Mouse (Mus musculus): ENCODE results near the gene Fstl3. TPM values are rescaled to one million over a fixed set of nuclear protein-coding genes. Genes with fewer than 3 reads are reported as not detected.

Fstl3 gene
- polyA plus RNA-seq, 1 experiment from 2014 or later = 0.60 TPM

DNA sequence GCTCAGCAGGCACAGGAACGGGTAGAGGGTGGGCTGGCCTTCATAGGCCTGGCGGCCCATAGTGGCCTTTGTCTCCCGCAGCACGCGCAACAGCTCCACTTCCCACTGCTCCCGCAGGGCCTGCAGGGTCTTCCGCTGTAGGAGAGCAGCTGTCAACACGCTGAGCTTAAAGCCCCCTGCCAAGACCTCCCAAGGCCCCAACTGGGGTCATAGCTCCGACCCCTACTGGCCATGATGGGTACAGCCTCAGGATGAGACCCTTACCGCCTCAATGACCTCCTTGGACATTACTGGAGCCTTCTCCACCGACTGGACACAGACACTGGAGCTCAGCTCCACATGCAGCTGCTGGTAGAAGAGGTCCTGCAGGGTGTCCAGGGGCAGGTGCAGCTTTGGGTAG lies 36.2 kb upstream of the Fstl3 start:
- WGBS = 52% methylated on average over 11 of the region's 11 CpGs
- no peak overlapping the region for H3K27ac ChIP-seq (ENCODE audit: low read depth, low read length)
- peaks cover 6% of the 10 kb centered on the region for H3K4me1 ChIP-seq (ENCODE audit: control insufficient read depth, insufficient read depth, low read length)
- H3K9ac ChIP-seq (ENCODE audit: low read length) = no peak overlapping the region
- no peaks in the 10 kb centered on the region for H3K9me3 ChIP-seq (ENCODE audit: control insufficient read depth, low read length)
- no peaks in the 10 kb centered on the region; the same call in 1 of the 2 replicates for H3K27me3 ChIP-seq (ENCODE audit: control insufficient read depth, insufficient read depth, low read length)
- no peak overlapping the region for H3K4me3 ChIP-seq (ENCODE audit: low read depth, low read length)
- peaks cover 52% of the 10 kb centered on the region for H3K36me3 ChIP-seq (ENCODE audit: control insufficient read depth, insufficient read depth, low read length)
- DNase-seq (ENCODE audit: low spot score, missing footprints) (no peak), ATAC-seq (ENCODE audit: low FRiP score) (peak; percentile 20; the same call in 1 of the 2 replicates)
- H3K4me2 ChIP-seq = no peak overlapping the region

DNA sequence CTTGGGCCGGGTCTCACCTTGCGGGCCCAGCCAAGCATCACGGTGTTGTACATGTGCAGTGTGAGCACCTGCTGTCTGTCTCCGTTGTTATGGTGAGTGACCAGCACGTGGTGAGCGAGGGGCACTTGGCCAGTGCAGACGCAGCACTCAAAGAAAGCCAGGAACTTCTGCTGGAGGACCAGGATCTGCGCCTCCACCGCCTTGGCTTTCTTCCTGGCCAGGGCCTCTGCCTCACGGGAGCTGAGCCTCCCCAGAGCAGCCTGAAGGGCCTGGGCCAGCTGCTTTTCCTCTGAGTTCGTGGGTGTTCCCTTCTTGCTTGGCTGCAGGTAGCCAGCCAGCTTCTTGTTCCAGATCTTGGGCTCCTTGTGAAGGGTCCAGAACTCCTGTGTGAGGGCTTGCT lies 33.9 kb upstream of the Fstl3 start:
- no peak for DNase-seq (ENCODE audit: low spot score, missing footprints)
- peaks cover 40% of the 10 kb centered on the region for H3K36me3 ChIP-seq (ENCODE audit: control insufficient read depth, insufficient read depth, low read length)
- WGBS = 88% methylated on average over 11 of the region's 11 CpGs
- no peak overlapping the region for H3K4me3 ChIP-seq (ENCODE audit: low read depth, low read length)
- H3K4me2 ChIP-seq = no peak overlapping the region
- H3K4me1 ChIP-seq (ENCODE audit: control insufficient read depth, insufficient read depth, low read length) = peaks cover 6% of the 10 kb centered on the region
- H3K27me3 ChIP-seq (ENCODE audit: control insufficient read depth, insufficient read depth, low read length) = no peaks in the 10 kb centered on the region
- no peaks in the 10 kb centered on the region for H3K9me3 ChIP-seq (ENCODE audit: control insufficient read depth, low read length)
- H3K27ac ChIP-seq (ENCODE audit: low read depth, low read length) = no peak overlapping the region
- no peak overlapping the region for H3K9ac ChIP-seq (ENCODE audit: low read length)
- no peak for ATAC-seq (ENCODE audit: low FRiP score)

DNA sequence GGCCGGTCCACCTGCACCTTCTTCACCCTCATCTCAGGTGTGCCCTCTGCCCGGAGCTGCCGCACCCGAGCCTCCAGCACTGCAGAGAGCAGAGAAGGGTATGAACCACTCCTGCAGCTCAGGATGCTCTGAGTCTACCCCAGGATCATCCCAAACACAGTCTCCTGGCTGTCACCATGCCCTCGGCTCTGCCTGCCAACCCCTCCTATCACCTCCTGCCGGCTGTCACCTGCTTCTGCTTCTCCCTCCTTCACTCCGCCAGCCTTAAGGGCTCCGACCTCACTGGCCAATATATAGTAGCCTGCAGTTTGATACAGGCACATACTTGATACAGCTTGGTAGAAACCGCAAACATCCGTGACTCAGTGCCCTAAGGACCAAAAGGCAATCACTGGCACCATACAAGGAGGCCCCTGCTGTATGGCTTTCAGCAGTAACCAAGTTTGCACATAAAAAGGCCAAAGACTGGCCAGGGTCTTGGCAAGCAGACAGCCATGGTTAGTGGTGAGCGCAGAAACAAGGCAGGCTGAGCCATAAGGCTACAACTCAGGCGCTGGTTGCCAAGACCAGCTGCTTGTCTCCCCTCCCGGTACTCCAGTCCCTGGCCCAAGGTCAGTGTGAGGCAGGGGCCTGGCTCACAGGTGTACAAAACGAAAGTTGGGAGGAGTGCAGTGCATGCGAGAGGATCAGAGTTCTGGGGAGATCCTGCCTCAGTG lies 33.3 kb upstream of the Fstl3 start:
- 93% methylated on average over 15 of the region's 15 CpGs for WGBS
- H3K27me3 ChIP-seq (ENCODE audit: control insufficient read depth, insufficient read depth, low read length) = no peaks in the 10 kb centered on the region
- H3K27ac ChIP-seq (ENCODE audit: low read depth, low read length) = no peak overlapping the region
- H3K4me1 ChIP-seq (ENCODE audit: control insufficient read depth, insufficient read depth, low read length) = peaks cover 6% of the 10 kb centered on the region
- ATAC-seq (ENCODE audit: low FRiP score) = no peak
- H3K4me3 ChIP-seq (ENCODE audit: low read depth, low read length) = no peak overlapping the region
- H3K4me2 ChIP-seq = no peak overlapping the region
- H3K9me3 ChIP-seq (ENCODE audit: control insufficient read depth, low read length) = no peaks in the 10 kb centered on the region
- H3K9ac ChIP-seq (ENCODE audit: low read length) = no peak overlapping the region
- peaks cover 36% of the 10 kb centered on the region for H3K36me3 ChIP-seq (ENCODE audit: control insufficient read depth, insufficient read depth, low read length)
- no peak for DNase-seq (ENCODE audit: low spot score, missing footprints)

DNA sequence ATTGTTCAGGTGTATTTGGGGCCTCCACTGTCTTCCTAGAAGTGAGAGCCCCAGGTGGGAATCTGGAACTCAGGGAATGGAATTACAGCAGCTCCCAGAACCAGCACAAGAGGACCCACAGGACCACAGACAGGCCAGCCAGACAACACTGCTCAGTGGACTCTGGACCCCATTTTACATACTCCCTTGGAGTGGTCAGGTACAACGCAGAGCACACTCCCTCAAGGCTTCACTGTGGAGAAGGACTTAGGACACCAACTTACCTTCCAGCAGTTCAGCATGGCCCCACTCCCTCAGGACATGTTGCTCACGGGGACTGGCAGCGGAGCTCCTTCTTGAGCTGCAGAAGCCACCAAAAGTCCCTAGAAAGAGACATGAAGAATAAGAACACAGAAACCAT lies 31.7 kb upstream of the Fstl3 start:
- 95% methylated on average over 3 of the region's 3 CpGs for WGBS
- no peak overlapping the region; the same call in 1 of the 2 replicates for H3K9ac ChIP-seq (ENCODE audit: low read length)
- ATAC-seq (ENCODE audit: low FRiP score) = no peak
- H3K27me3 ChIP-seq (ENCODE audit: control insufficient read depth, insufficient read depth, low read length) = no peaks in the 10 kb centered on the region
- H3K4me1 ChIP-seq (ENCODE audit: control insufficient read depth, insufficient read depth, low read length) = peaks cover 6% of the 10 kb centered on the region
- H3K9me3 ChIP-seq (ENCODE audit: control insufficient read depth, low read length) = no peaks in the 10 kb centered on the region
- H3K27ac ChIP-seq (ENCODE audit: low read depth, low read length) = no peak overlapping the region
- peaks cover 20% of the 10 kb centered on the region for H3K36me3 ChIP-seq (ENCODE audit: control insufficient read depth, insufficient read depth, low read length)
- H3K4me2 ChIP-seq = peak overlapping the region; percentile 54
- H3K4me3 ChIP-seq (ENCODE audit: low read depth, low read length) = peak overlapping the region; percentile 50; the same call in 1 of the 2 replicates
- no peak for DNase-seq (ENCODE audit: low spot score, missing footprints)

DNA sequence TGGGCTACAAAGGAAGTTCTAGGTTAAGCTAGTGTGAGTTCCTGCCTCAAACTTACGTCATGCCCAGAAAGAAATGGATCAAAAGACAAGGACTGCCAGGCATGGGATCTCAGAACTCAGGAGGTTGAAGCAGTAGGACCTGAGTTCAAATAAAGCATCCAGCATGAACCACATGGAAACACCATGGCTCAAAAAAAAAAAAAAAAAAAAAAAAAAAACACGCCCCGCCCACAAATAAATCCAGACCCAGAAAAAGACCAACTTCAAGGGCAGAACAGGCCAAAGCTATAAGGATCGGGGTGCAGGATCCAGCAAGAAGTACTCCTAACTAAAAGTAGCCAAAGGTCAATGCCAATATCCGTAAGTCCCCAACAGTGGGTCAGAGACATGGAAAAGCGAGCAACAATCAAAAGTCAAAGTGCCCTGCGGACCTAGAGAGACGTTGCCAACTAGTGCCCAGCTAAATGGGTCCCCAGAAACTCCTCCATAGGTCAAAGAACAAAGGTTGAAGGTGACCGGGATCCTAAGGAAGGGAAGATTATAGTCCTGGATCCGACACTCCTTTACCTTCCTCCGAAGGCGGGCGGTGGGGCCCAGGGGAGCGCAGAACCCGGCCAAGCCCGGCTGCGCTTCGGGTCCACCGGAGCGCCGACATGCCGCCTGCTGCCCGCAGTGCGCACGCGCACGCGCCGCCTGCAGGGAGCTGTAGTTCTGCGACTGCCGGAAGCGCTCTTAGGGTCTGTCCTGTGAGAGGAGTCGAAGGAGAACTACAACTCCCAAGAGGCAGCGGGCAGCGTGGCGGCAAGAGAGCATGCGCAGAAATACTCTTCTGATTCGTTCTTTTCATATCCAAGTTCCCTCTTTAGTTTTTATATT lies 30.9 kb upstream of the Fstl3 start, which contains the start of gene Polrmt:
Gene Polrmt, minus strand, starts transcription at position 684 of the 876 bp plus-strand sequence.
- peak; percentile 99 for DNase-seq (ENCODE audit: low spot score, missing footprints)
- Histone ChIP-seq H3K4me1 (ENCODE audit: control insufficient read depth, insufficient read depth, low read length) (peaks cover 4% of the 10 kb centered on the region; the same call in 1 of the 2 replicates), H3K27ac (ENCODE audit: low read depth, low read length) (no peak within 1 kb of the TSS), H3K9ac (ENCODE audit: low read length) (peak within 1 kb of the TSS; percentile 61), H3K27me3 (ENCODE audit: control insufficient read depth, insufficient read depth, low read length) (no peaks in the 10 kb centered on the region), H3K4me3 (ENCODE audit: low read depth, low read length) (peak within 1 kb of the TSS; percentile 50), H3K4me2 (peak within 1 kb of the TSS; percentile 54), H3K36me3 (ENCODE audit: control insufficient read depth, insufficient read depth, low read length) (peaks cover 13% of the 10 kb centered on the region; the same call in 1 of the 2 replicates), H3K9me3 (ENCODE audit: control insufficient read depth, low read length) (no peaks in the 10 kb centered on the region)
- WGBS = 3% methylated on average over 38 of the region's 38 CpGs
- ATAC-seq (ENCODE audit: low FRiP score) = peak; percentile 97

DNA sequence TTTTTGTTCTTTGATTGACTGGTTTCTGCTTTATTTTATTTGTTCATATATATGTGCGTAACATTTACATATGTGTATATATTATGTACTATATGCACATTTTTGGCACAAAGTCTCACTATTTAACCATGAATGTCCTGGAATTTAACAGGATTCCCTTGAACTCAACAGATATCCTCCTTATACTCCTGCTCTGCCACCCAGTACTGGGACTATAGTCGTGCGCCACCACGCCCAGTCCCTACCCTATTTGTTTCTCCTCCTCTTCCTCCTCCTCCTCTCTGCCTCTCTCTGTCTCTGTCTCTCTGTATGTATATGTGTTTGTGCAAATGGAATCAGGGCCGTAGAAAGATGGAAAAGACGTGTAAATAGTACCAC lies 30.3 kb upstream of the Fstl3 start:
- Histone ChIP-seq H3K27ac (ENCODE audit: low read depth, low read length) (no peak overlapping the region), H3K9me3 (ENCODE audit: control insufficient read depth, low read length) (no peaks in the 10 kb centered on the region), H3K4me2 (peak overlapping the region; percentile 44), H3K9ac (ENCODE audit: low read length) (peak overlapping the region; percentile 14; the same call in 1 of the 2 replicates), H3K4me3 (ENCODE audit: low read depth, low read length) (peak overlapping the region; percentile 50; the same call in 1 of the 2 replicates), H3K27me3 (ENCODE audit: control insufficient read depth, insufficient read depth, low read length) (no peaks in the 10 kb centered on the region), H3K36me3 (ENCODE audit: control insufficient read depth, insufficient read depth, low read length) (peaks cover 10% of the 10 kb centered on the region; the same call in 1 of the 2 replicates), H3K4me1 (ENCODE audit: control insufficient read depth, insufficient read depth, low read length) (peaks cover 4% of the 10 kb centered on the region; the same call in 1 of the 2 replicates)
- ATAC-seq (ENCODE audit: low FRiP score) (peak; percentile 69), DNase-seq (ENCODE audit: low spot score, missing footprints) (no peak)
- WGBS = 25% methylated on average over 6 of the region's 6 CpGs

DNA sequence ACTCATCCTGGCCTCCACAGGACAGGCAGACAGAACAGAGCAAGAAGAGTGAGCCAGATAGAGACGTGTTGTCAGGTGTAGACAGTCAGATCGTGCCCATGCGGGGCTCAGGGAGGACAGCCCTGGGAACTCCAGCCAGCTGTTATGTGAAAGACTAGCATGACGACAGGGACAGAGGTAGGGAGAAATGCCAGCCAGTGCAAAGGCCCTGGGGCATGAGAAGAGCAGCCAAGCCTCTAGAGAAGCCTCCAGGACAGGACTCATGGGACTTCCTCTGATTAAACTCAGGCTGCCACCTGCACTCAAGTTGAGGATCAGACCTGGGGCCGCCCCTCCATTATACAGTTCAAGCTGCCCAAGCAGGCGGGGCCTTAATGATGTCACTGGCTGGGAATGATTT lies 28.6 kb upstream of the Fstl3 start:
- WGBS = 83% methylated on average over 6 of the region's 6 CpGs
- Histone ChIP-seq H3K27me3 (ENCODE audit: control insufficient read depth, insufficient read depth, low read length) (no peaks in the 10 kb centered on the region), H3K4me2 (no peak overlapping the region), H3K4me3 (ENCODE audit: low read depth, low read length) (no peak overlapping the region), H3K4me1 (ENCODE audit: control insufficient read depth, insufficient read depth, low read length) (peaks cover 4% of the 10 kb centered on the region; the same call in 1 of the 2 replicates), H3K9me3 (ENCODE audit: control insufficient read depth, low read length) (no peaks in the 10 kb centered on the region), H3K27ac (ENCODE audit: low read depth, low read length) (no peak overlapping the region), H3K36me3 (ENCODE audit: control insufficient read depth, insufficient read depth, low read length) (peaks cover 2% of the 10 kb centered on the region; the same call in 1 of the 2 replicates), H3K9ac (ENCODE audit: low read length) (no peak overlapping the region)
- DNase-seq (ENCODE audit: low spot score, missing footprints) (no peak), ATAC-seq (ENCODE audit: low FRiP score) (no peak)

DNA sequence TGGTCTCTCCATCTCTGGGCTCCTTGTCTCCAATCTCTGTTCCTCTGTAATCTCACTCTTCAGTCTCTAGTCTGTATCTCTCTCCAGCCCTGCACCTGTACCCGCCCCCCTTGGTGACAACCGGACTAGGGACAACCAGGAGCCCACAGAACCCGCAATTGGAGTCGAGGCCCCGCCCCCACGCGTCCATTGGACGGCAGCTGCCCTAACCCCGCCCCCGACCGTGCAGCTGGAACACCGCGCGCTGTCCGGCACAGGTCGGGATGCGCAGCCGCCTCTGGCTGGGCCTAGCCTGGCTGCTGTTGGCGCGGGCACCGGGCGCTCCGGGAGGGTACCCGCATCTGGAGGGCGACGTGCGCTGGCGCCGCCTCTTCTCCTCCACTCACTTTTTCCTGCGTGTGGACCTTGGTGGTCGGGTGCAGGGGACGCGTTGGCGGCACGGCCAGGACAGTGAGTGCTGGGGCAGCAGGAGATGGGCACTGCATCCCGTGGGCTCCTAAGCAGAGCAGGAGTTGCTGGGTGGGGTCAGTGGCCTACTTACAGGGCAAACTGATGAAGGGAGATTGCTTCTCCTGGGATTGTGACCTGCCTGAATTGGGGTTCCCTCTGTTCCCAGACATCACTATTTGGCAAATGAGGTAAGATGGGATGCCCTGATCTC lies 22.1 kb upstream of the Fstl3 start, which contains the start of gene Fgf22:
Gene Fgf22, plus strand, starts transcription at position 221 of the 661 bp plus-strand sequence.
- no peaks in the 10 kb centered on the region for H3K27me3 ChIP-seq (ENCODE audit: control insufficient read depth, insufficient read depth, low read length)
- DNase-seq (ENCODE audit: low spot score, missing footprints) = peak; percentile 91
- H3K36me3 ChIP-seq (ENCODE audit: control insufficient read depth, insufficient read depth, low read length) = peaks cover 21% of the 10 kb centered on the region
- H3K27ac ChIP-seq (ENCODE audit: low read depth, low read length) = no peak within 1 kb of the TSS
- peak within 1 kb of the TSS; percentile 51 for H3K9ac ChIP-seq (ENCODE audit: low read length)
- peak; percentile 92 for ATAC-seq (ENCODE audit: low FRiP score)
- H3K4me1 ChIP-seq (ENCODE audit: control insufficient read depth, insufficient read depth, low read length) = peaks cover 8% of the 10 kb centered on the region
- no peaks in the 10 kb centered on the region for H3K9me3 ChIP-seq (ENCODE audit: control insufficient read depth, low read length)
- peak within 1 kb of the TSS; percentile 31 for H3K4me3 ChIP-seq (ENCODE audit: low read depth, low read length)
- peak within 1 kb of the TSS; percentile 70 for H3K4me2 ChIP-seq
- whole genome bisulfite sequencing = under 1% methylated on average over 32 of the region's 36 CpGs
